Mouse (Mus musculus) thymus, postnatal 25 days (tissue): ENCODE results near the gene Nudt8.
"Not testable (repeated sequence)": the region's sequence is repeated elsewhere in the genome, so short reads cannot be mapped to it uniquely, and the experiment has no call there.

ENCODE experiments used
- DNase-seq: peaks from one replicate; pipeline ENCODE4 v3.0.0; 2022

The Nudt8 gene

DNA sequence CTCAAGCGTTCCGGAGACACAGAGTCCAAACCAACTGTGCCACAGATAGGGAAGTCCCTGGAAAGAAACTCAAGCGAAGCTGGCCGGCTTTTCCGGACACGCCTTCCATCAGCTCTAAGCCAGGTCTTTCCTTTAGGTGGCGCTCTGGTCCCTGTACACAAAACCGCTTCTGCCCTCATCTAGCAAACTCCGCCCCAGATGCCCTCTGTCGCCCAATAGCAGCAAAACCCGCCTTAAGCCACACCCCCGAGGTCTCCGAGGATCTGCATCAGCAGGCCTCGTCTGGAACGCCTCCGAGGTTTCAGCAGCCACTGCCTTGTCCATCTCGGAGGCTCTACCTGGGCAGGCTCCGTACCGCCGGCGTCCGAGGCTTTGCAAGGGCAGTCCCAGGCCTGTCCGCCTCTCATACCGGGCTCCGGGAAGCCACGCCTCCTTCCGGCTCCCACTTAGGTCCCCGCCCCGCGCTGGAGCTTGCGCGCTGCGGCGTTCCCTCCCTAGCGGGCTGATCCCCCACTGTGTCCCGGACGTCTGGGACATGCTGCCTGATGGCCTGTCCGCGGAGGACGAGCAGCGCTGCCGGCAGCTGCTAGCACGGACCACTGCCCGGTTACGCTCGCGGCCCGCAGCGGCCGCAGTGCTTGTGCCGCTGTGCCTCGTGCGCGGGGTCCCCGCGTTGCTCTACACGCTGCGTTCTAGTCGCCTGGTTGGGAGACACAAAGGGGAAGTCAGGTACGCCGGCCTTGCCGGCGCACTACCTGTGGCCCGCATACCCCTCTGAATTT, at the start of gene Nudt8, which contains the start of gene Gm49405:
Gene Nudt8, plus strand, starts transcription at position 462 of the 782 bp plus-strand sequence.
Gene Gm49405, plus strand, starts transcription at position 508 of the 782 bp plus-strand sequence.
- DNase-seq = peak; percentile 97

DNA sequence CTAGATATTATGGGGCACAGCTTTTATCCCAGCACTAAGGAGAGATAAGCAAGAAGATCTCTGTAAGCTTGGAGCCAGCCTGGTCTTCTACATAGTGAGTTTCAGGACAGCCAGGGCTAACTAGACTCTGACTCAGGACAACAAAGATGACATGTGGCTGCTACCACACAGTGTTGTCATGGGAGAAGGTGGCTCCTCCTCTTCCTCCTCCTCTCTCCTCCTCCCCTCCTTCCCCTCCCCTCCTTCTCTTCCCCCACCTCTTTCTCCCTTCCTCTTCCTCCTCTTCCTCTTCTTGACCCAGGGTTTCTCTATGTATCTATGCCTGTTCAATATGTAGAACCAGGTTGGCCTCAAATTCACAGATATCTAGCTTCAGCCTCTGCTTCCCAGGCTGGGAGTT, 48.9 kb upstream of the Nudt8 start:
- DNase-seq = no peak

DNA sequence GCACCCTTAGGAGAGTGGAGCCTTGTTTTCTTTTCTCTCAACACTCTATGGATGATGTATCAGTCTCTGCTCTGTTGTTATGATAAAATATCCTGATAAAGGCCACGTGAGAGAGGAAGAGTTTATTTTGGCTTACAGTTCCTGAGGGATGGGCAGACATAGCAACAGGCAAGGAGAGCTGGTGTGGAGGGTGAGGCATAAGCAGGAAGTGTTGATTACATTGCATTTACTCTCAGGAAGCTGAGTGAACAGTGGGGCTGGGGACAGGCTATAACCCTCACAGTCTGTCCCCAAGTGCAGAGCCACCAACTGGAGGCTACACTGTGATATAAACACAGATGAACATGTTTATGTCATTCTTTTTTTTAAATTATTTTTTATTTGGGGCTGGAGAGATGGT, 48.3 kb upstream of the Nudt8 start:
- no peak for DNase-seq

DNA sequence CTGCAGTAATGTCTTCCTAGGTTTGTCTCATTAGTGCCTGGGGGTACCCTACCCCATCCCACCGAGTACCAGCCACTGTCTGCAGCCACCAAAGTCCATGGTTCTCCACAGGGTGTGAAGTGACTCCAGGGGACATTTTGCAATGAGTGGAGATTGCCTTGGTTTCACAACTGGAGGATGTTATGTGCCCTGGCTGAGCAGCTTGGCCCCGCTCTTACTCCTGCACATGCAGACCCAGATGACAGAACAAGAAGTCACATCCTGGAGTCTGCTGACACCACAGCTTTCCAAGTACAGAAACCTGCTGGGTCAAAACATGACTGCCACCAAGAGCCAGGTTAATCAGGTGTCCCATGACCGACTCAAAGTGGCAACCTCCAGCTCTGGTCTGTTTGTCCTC, 45.3 kb upstream of the Nudt8 start:
- no peak for DNase-seq

DNA sequence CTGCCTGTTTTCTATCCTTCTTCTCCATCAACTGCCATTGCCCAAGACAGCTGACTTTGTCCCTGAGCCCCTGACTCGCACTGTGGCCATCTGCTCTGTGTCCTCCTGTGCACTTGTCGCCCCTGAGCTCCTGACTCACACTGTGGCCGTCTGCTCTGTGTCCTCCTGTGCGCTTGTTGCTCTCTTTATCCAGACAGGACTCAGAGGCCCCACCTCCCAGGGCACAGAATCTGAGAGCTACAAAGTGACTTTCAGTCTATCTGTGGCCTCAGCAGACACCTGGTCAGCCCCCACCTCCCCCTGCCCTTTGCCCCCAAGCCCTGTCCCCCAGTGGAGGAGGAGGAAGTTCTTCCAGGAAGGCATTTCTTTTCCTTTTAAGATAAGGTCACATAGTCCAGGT, 44.6 kb upstream of the Nudt8 start:
- DNase-seq = no peak

- not testable (repeated sequence) for DNase-seq
Measured at GRCm38 (mm10) chr19:3957296-3958036, 42.9 kb upstream of the Nudt8 start.

DNA sequence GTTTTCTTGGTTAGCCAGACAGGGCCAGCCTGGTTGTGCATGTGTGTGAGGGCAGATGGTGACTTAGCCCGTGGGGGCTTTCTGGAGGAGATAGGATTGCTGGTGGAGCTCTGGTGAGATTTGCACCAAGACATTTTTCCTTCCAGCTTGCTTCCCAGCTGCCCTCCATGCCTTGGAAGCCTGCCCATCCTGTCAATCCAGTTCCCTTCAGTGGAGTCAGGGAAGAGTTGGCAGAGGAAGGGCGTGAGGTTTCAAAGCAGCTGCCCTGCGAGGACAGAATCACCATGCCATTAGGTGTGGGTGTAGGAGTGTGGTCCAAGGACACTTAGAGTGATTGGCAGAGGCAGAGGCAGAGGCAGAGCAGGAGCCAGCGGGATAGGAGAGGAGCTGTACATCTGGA, 41.9 kb upstream of the Nudt8 start, which contains the start of gene Aldh3b3:
Gene Aldh3b3, plus strand, starts transcription at position 176 of the 400 bp plus-strand sequence.
- no peak for DNase-seq

- no peak for DNase-seq
Measured at GRCm38 (mm10) chr19:3959030-3959429, 41.4 kb upstream of the Nudt8 start.

DNA sequence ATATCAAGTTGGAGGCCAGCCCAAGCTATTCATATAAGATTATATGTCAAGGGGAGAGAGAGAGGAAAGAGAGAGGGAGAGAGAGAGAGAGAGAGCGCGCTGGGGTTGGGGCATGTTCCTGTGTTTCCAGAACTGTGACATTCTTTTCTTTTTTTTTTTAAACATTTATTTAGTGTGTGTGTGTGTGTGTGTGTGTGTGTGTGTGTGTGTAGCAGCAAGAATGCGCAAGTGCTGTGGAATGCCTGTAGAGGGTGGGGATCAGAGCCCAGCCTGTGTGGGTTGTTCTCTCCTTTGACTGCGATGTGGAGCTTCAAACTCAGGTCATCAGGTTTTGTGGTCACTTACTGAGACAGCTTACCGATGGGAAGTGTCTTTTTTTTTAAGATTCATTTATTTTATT, 40.2 kb upstream of the Nudt8 start:
- DNase-seq = no peak

DNA sequence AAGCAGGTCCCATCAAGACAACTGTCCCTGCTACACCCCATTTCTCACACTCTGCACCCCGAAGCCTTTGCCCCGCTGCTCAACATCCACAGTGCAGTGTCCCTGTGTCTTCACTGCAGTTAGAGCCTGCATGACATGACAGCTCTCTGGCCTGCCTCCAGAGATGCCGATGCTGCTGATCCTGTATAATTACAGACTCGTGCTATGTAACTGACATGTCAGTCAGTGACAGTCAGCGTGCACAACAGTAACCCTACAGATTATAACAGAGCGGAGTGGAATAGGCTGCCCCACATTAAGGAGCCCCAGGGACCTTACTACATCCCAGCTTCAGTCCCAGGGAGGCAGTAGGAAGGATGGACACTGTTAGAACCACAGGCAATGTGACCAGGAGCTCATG, 38.6 kb upstream of the Nudt8 start:
- not testable (repeated sequence) for DNase-seq

GRCm38 (mm10) chr19:3962469-3962868, 37.9 kb upstream of the Nudt8 start:
- no peak for DNase-seq

GRCm38 (mm10) chr19:3964030-3964429, 36.4 kb upstream of the Nudt8 start:
- no peak for DNase-seq

- no peak for DNase-seq
Measured at GRCm38 (mm10) chr19:3966330-3967075, 33.9 kb upstream of the Nudt8 start.

GRCm38 (mm10) chr19:3967258-3967657, 33.1 kb upstream of the Nudt8 start:
- DNase-seq = no peak

DNA sequence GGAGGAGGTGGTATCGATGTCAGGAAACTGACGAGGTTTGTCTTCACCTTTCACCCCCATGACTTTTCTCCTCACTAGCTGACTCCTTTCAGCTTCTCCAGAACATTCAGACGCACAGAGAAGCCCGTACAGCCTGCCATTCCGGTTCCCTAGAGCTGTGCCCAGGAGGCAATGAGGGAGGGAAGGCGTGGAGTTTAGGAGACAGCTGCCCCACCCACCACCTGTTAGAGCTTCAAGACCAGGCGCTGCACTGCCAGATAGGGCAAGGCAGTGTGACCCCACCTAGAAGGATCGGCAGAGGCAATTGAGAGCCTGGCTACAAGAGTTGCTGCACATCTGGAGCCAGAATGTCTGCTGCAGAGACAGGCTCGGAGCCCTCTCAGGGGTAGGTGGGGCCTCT, 28.2 kb upstream of the Nudt8 start, which contains the start of gene Aldh3b2:
Gene Aldh3b2, plus strand, starts transcription at position 100 of the 400 bp plus-strand sequence.
- no peak for DNase-seq

- DNase-seq = not testable (repeated sequence)
Measured at GRCm38 (mm10) chr19:3974608-3975007, 25.8 kb upstream of the Nudt8 start.

- DNase-seq = no peak
Measured at GRCm38 (mm10) chr19:3975866-3976265, 24.5 kb upstream of the Nudt8 start.

DNA sequence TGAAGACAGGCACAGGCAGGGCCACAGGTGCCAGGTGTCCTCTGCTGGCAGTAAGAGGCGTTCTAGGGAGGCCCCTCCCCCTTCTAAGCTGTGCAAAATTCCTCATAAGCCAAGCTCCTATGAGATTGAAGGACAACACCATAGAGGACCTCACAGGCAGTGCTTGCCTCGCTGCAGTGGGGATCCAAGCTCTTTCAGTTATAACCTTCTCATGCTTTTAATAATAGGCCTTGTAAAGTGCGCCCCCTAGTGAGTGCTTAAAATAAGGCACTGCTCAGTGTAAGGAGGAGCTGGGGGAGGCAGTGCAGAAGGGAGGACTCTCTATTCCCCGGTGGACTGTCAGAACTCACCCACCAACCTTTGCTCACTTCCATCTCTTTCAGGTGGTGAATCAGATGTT, 20.1 kb upstream of the Nudt8 start:
- peak; percentile 77 for DNase-seq

GRCm38 (mm10) chr19:3980917-3981316, 19.5 kb upstream of the Nudt8 start:
- no peak for DNase-seq

GRCm38 (mm10) chr19:3983527-3984200, 16.7 kb upstream of the Nudt8 start:
- no peak for DNase-seq

GRCm38 (mm10) chr19:3985261-3985681, 15.1 kb upstream of the Nudt8 start:
- no peak for DNase-seq

DNA sequence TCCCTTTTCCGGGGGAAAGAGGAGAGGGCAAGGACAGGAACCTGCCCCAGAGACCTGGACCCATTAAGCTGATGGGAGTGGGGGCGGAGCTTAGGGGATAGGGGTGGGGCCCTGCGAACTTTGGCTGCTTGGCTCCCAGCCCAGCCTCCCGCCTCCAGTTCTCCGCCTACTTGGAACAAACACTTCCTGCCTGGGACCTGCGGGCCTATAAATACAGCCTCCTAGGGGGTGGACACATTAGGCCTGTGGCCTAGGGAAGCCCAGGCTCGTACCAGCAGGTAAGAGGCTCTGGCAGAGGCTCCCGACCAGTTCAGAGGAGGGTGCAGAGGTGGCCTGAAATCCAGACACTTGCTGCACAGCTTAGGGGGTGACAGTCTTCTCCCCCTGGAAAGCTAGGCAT, 14.0 kb upstream of the Nudt8 start, which contains the start of gene Acy3:
Gene Acy3, plus strand, starts transcription at position 237 of the 400 bp plus-strand sequence.
- peak; percentile 18 for DNase-seq
